Mouse (Mus musculus) heart, embryonic 13.5 days (tissue): ENCODE measurements at regions not wholly inside any gene's neighbourhood (a gene's known extent, or its start where the extent isn't known, plus 50 kb on each side); places are given as distances from the start of the nearest gene placed in this dataset.

Experiments used
- ATAC-seq: fragments of 200-750 bp; cut with Nextera tagmentation; 2 replicates; pipeline ENCODE4 v1.8.0; 2017; ENCODE audit warnings: moderate TSS enrichment; ENCODE audit not compliant: insufficient number of reproducible peaks, low FRiP score, low TSS enrichment; ENCODE audit errors: extremely low read depth
- H3K27ac ChIP-seq: fragments of 300-500 bp; sonication (generic); replicated peaks from 2 replicates; pipeline ENCODE4 v1.5.1; 2015; ENCODE audit warnings: moderate library complexity, mild to moderate bottlenecking, inconsistent platforms
- H3K27me3 ChIP-seq: fragments of 300-500 bp; sonication (generic); replicated peaks from 2 replicates; pipeline ENCODE4 v1.6.1; 2015; ENCODE audit warnings: mild to moderate bottlenecking, inconsistent platforms
- H3K36me3 ChIP-seq: fragments of 300-500 bp; sonication (generic); 2 replicates; pipeline ENCODE4 v1.6.1; 2015; ENCODE audit warnings: mild to moderate bottlenecking, inconsistent platforms
- H3K4me1 ChIP-seq: fragments of 300-500 bp; sonication (generic); 2 replicates; pipeline ENCODE4 v1.6.1; 2015; ENCODE audit warnings: inconsistent platforms
- H3K4me2 ChIP-seq: fragments of 300-500 bp; sonication (generic); 2 replicates; pipeline ENCODE4 v1.6.1; 2015; ENCODE audit warnings: inconsistent platforms, mild to moderate bottlenecking, moderate library complexity
- H3K4me3 ChIP-seq: fragments of 300-500 bp; sonication (generic); 2 replicates; pipeline ENCODE4 v1.5.1; 2015; ENCODE audit warnings: moderate library complexity, mild to moderate bottlenecking, inconsistent platforms
- H3K9ac ChIP-seq: fragments of 300-500 bp; sonication (generic); 2 replicates; pipeline ENCODE4 v1.6.1; 2015; ENCODE audit warnings: inconsistent platforms, mild to moderate bottlenecking, moderate library complexity
- H3K9me3 ChIP-seq: fragments of 300-500 bp; sonication (generic); 2 replicates; pipeline ENCODE4 v1.6.1; 2016; ENCODE audit warnings: inconsistent platforms
- WGBS: fragments of 180-500 bp; shearing (Covaris S2); methylation state at CpG from one replicate; pipeline ENCODE4 v1.1.7; 2015; ENCODE audit warnings: mixed read lengths; 5-methylcytosine and 5-hydroxymethylcytosine counted together

- Histone ChIP-seq H3K27me3 (no peaks in the 10 kb centered on the region), H3K4me2 (no peak overlapping the region), H3K4me1 (no peaks in the 10 kb centered on the region), H3K27ac (no peak overlapping the region), H3K9me3 (no peaks in the 10 kb centered on the region), H3K4me3 (no peak overlapping the region), H3K9ac (no peak overlapping the region), H3K36me3 (no peaks in the 10 kb centered on the region)
- 73% methylated on average over 5 of the region's 5 CpGs for WGBS
- no peak for ATAC-seq
These were observed 417.1 kb downstream of the Tbc1d22a start for GRCm38 (mm10) chr15:86631376-86631775.

GRCm38 (mm10) chr15:86645244-86645643, 431.0 kb downstream of the Tbc1d22a start:
- H3K27ac ChIP-seq, result no peak overlapping the region
- H3K4me2 ChIP-seq, result no peak overlapping the region
- no peak for ATAC-seq
- no peaks in the 10 kb centered on the region for H3K9me3 ChIP-seq
- no peaks in the 10 kb centered on the region for H3K4me1 ChIP-seq
- no peaks in the 10 kb centered on the region for H3K36me3 ChIP-seq
- H3K27me3 ChIP-seq, result no peaks in the 10 kb centered on the region
- no peak overlapping the region for H3K4me3 ChIP-seq
- 66% methylated on average over 9 of the region's 9 CpGs for WGBS
- H3K9ac ChIP-seq, result no peak overlapping the region

GRCm38 (mm10) chr15:86648131-86648530, 433.9 kb downstream of the Tbc1d22a start:
- Histone ChIP-seq H3K4me1 (no peaks in the 10 kb centered on the region), H3K4me3 (no peak overlapping the region), H3K9ac (no peak overlapping the region), H3K36me3 (no peaks in the 10 kb centered on the region), H3K27ac (no peak overlapping the region), H3K27me3 (no peaks in the 10 kb centered on the region), H3K9me3 (no peaks in the 10 kb centered on the region), H3K4me2 (no peak overlapping the region)
- WGBS, result 52% methylated on average over 3 of the region's 3 CpGs
- ATAC-seq, result no peak

- Histone ChIP-seq H3K9me3 (no peaks in the 10 kb centered on the region), H3K27me3 (0 out of 2 replicates have a peak, but pooled peaks cover 6% of the 10 kb centered on the region), H3K27ac (no peak overlapping the region), H3K36me3 (no peaks in the 10 kb centered on the region), H3K9ac (no peak overlapping the region), H3K4me2 (no peak overlapping the region), H3K4me3 (no peak overlapping the region), H3K4me1 (no peaks in the 10 kb centered on the region)
- no peak for ATAC-seq
- 24% methylated on average over 9 of the region's 9 CpGs for WGBS
These were observed 458.8 kb downstream of the Tbc1d22a start for GRCm38 (mm10) chr15:86673096-86673520.

GRCm38 (mm10) chr15:86677016-86677415, 462.8 kb downstream of the Tbc1d22a start:
- Histone ChIP-seq H3K27me3 (0 out of 2 replicates have a peak, but pooled peaks cover 6% of the 10 kb centered on the region), H3K36me3 (no peaks in the 10 kb centered on the region), H3K4me2 (no peak overlapping the region), H3K4me1 (peaks cover 10% of the 10 kb centered on the region), H3K9me3 (no peaks in the 10 kb centered on the region), H3K27ac (no peak overlapping the region), H3K4me3 (no peak overlapping the region), H3K9ac (no peak overlapping the region)
- 80% methylated on average over 7 of the region's 7 CpGs for WGBS
- no peak for ATAC-seq

GRCm38 (mm10) chr15:86683081-86683480, 468.8 kb downstream of the Tbc1d22a start:
- H3K9me3 ChIP-seq, result no peaks in the 10 kb centered on the region
- H3K4me1 ChIP-seq, result peaks cover 10% of the 10 kb centered on the region
- H3K4me3 ChIP-seq, result no peak overlapping the region
- H3K27me3 ChIP-seq, result no peaks in the 10 kb centered on the region
- H3K9ac ChIP-seq, result no peak overlapping the region
- H3K36me3 ChIP-seq, result no peaks in the 10 kb centered on the region
- H3K4me2 ChIP-seq, result no peak overlapping the region
- WGBS, result 87% methylated on average over 12 of the region's 12 CpGs
- no peak for ATAC-seq
- H3K27ac ChIP-seq, result no peak overlapping the region

GRCm38 (mm10) chr15:86689694-86690093, 475.4 kb downstream of the Tbc1d22a start:
- Histone ChIP-seq H3K4me2 (no peak overlapping the region), H3K27me3 (no peaks in the 10 kb centered on the region; the same call in 1 of the 2 replicates), H3K9me3 (no peaks in the 10 kb centered on the region), H3K4me3 (no peak overlapping the region), H3K4me1 (no peaks in the 10 kb centered on the region), H3K9ac (no peak overlapping the region), H3K27ac (no peak overlapping the region), H3K36me3 (no peaks in the 10 kb centered on the region)
- ATAC-seq, result no peak
- WGBS, result 74% methylated on average over 8 of the region's 8 CpGs

- no peak overlapping the region for H3K4me2 ChIP-seq
- no peaks in the 10 kb centered on the region for H3K9me3 ChIP-seq
- H3K9ac ChIP-seq, result no peak overlapping the region
- no peak overlapping the region for H3K4me3 ChIP-seq
- H3K36me3 ChIP-seq, result no peaks in the 10 kb centered on the region
- no peak overlapping the region for H3K27ac ChIP-seq
- no peaks in the 10 kb centered on the region for H3K4me1 ChIP-seq
- WGBS, result 72% methylated on average over 4 of the region's 4 CpGs
- no peaks in the 10 kb centered on the region; the same call in 1 of the 2 replicates for H3K27me3 ChIP-seq
- no peak for ATAC-seq
These were observed 482.5 kb downstream of the Tbc1d22a start for GRCm38 (mm10) chr15:86696806-86697205.

- no peak overlapping the region for H3K4me2 ChIP-seq
- ATAC-seq, result no peak; the same call in 1 of the 2 replicates
- H3K9ac ChIP-seq, result no peak overlapping the region
- no peaks in the 10 kb centered on the region for H3K36me3 ChIP-seq
- H3K9me3 ChIP-seq, result no peaks in the 10 kb centered on the region; the same call in 1 of the 2 replicates
- WGBS, result 65% methylated on average over 2 of the region's 2 CpGs
- peak overlapping the region; percentile 13; the same call in 1 of the 2 replicates for H3K27ac ChIP-seq
- H3K27me3 ChIP-seq, result no peaks in the 10 kb centered on the region
- 0 out of 2 replicates have a peak, but pooled peaks cover 3% of the 10 kb centered on the region for H3K4me1 ChIP-seq
- H3K4me3 ChIP-seq, result no peak overlapping the region
These were observed 496.2 kb downstream of the Tbc1d22a start for GRCm38 (mm10) chr15:86710429-86710828.

- H3K4me3 ChIP-seq, result no peak overlapping the region
- H3K27ac ChIP-seq, result no peak overlapping the region
- H3K36me3 ChIP-seq, result no peaks in the 10 kb centered on the region
- WGBS, result 62% methylated on average over 9 of the region's 9 CpGs
- 0 out of 2 replicates have a peak, but pooled peaks cover 7% of the 10 kb centered on the region for H3K9me3 ChIP-seq
- H3K4me1 ChIP-seq, result 0 out of 2 replicates have a peak, but pooled peaks cover 3% of the 10 kb centered on the region
- 0 out of 2 replicates have a peak, but pooled peaks cover 5% of the 10 kb centered on the region for H3K27me3 ChIP-seq
- H3K9ac ChIP-seq, result no peak overlapping the region
- no peak overlapping the region for H3K4me2 ChIP-seq
- ATAC-seq, result no peak
These were observed 504.1 kb downstream of the Tbc1d22a start for GRCm38 (mm10) chr15:86718376-86718775.

GRCm38 (mm10) chr15:86719088-86719487, 504.8 kb downstream of the Tbc1d22a start:
- Histone ChIP-seq H3K9me3 (0 out of 2 replicates have a peak, but pooled peaks cover 7% of the 10 kb centered on the region), H3K9ac (no peak overlapping the region), H3K4me3 (no peak overlapping the region), H3K4me2 (no peak overlapping the region), H3K27me3 (0 out of 2 replicates have a peak, but pooled peaks cover 5% of the 10 kb centered on the region), H3K4me1 (0 out of 2 replicates have a peak, but pooled peaks cover 3% of the 10 kb centered on the region), H3K27ac (no peak overlapping the region), H3K36me3 (no peaks in the 10 kb centered on the region)
- WGBS, result 85% methylated on average over 12 of the region's 12 CpGs
- no peak for ATAC-seq

GRCm38 (mm10) chr15:86721131-86721530, 506.9 kb downstream of the Tbc1d22a start:
- Histone ChIP-seq H3K36me3 (no peaks in the 10 kb centered on the region), H3K4me2 (no peak overlapping the region), H3K4me1 (0 out of 2 replicates have a peak, but pooled peaks cover 3% of the 10 kb centered on the region), H3K27me3 (0 out of 2 replicates have a peak, but pooled peaks cover 5% of the 10 kb centered on the region), H3K9me3 (0 out of 2 replicates have a peak, but pooled peaks cover 7% of the 10 kb centered on the region), H3K27ac (no peak overlapping the region), H3K9ac (no peak overlapping the region), H3K4me3 (no peak overlapping the region)
- ATAC-seq, result no peak
- 61% methylated on average over 5 of the region's 5 CpGs for WGBS
